Mouse (Mus musculus) lung, postnatal 0 days (tissue): ENCODE measurements around the gene 1810010H24Rik.

Experiments used
- CTCF ChIP-seq: IDR thresholded peaks from 2 replicates; pipeline ENCODE4 v1.5.1; 2016; ENCODE audit warnings: antibody characterized with exemption, mild to moderate bottlenecking
- EP300 ChIP-seq: IDR thresholded peaks from 2 replicates; pipeline ENCODE4 v1.6.1; 2016; ENCODE audit warnings: antibody characterized with exemption, mild to moderate bottlenecking, control low read depth

DNA sequence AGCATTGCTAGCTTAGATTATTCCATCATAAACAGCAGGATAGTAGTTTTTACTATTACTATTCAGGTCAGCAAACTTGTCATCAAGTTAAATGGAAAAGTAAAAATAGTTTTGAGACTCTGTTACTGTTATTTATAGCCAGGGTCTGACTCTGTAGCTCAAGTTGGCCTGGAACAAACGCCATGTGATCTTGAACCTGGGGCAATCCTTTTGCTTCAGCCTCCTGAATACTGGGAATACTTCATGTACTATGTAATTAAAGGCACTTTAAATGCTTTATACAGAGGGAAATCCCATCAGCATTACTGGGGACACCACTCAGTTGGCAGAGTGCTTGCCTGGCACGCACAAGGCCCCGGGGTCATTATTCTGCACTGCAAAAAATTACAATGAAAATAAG, 37.6 kb downstream of the 1810010H24Rik start:
- TF ChIP-seq CTCF (no peak), EP300 (no peak)
